Mouse (Mus musculus) midbrain, embryonic 10.5 days (tissue): ENCODE results near the gene Fuca1. TPM values are rescaled to one million over a fixed set of nuclear protein-coding genes. Genes with fewer than 3 reads are reported as not detected.
"Not testable (repeated sequence)": the region's sequence is repeated elsewhere in the genome, so short reads cannot be mapped to it uniquely, and the experiment has no call there.

Source experiments
- DNase-seq: peaks from one replicate; pipeline ENCODE4 v3.0.0-alpha.2; 2017; ENCODE audit warnings: low spot score
- H3K27ac ChIP-seq: fragments of 300-500 bp; sonication (generic); replicated peaks from 2 replicates; pipeline ENCODE4 v1.5.1; 2016; ENCODE audit warnings: mild to moderate bottlenecking
- H3K27me3 ChIP-seq: fragments of 300-500 bp; sonication (generic); 2 replicates; pipeline ENCODE4 v1.6.1; 2016; ENCODE audit warnings: low read depth, mild to moderate bottlenecking; ENCODE audit not compliant: poor library complexity, severe bottlenecking
- H3K36me3 ChIP-seq: fragments of 300-500 bp; sonication (generic); 2 replicates; pipeline ENCODE4 v1.6.1; 2016; ENCODE audit warnings: mild to moderate bottlenecking, moderate library complexity
- H3K4me1 ChIP-seq: fragments of 300-500 bp; sonication (generic); 2 replicates; pipeline ENCODE4 v1.6.1; 2016
- H3K4me3 ChIP-seq: fragments of 300-500 bp; sonication (generic); 2 replicates; pipeline ENCODE4 v1.5.1; 2016; ENCODE audit warnings: mild to moderate bottlenecking, moderate library complexity
- H3K9me3 ChIP-seq: fragments of 300-500 bp; sonication (generic); replicated peaks from 2 replicates; pipeline ENCODE4 v1.6.1; 2016; ENCODE audit warnings: mild to moderate bottlenecking
- WGBS: fragments of 180-500 bp; shearing (Covaris S2); methylation state at CpG from one replicate; pipeline ENCODE4 v1.1.7; 2016; 5-methylcytosine and 5-hydroxymethylcytosine counted together
- polyA plus RNA-seq: library from polyadenylated mRNA; unstranded; fragments of >200 nt; fragmentation: Nextera tagmentation; extraction: Ambion mirVana; gene quantifications from 2 replicates; pipeline ENCODE4 v1.2.1, GENCODE M21; 2016

Gene Fuca1
- polyA plus RNA-seq, 1 experiment from 2014 or later, result 54.0 TPM

DNA sequence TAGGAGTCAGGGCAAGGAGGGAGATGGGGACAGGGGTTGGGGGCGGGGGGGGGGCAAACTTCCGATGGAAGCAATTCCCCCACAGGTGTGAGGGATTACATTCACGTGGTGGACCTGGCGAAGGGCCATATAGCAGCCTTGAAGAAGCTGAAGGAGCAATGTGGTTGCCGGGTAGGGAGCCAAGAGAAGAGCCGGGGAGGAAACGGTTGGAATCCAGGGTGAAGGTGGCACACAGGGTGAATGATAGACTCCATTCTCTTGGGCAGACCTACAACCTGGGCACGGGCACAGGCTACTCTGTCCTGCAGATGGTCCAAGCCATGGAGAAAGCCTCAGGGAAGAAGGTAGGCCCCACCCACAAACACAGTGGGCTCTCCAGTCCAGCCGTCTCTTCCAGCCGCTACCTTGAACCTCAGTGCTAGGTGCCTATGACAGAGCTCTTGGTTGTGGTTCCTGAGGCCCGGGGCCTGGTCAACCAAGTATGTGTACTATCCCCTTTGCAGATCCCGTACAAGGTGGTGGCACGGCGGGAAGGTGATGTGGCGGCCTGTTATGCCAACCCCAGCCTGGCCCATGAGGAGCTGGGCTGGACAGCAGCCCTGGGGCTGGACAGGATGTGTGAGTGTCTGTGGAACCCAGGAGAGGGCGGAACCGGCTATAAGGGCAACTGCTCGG lies 46.7 kb downstream of the Fuca1 start:
- WGBS, result 92% methylated on average over 18 of the region's 18 CpGs

DNA sequence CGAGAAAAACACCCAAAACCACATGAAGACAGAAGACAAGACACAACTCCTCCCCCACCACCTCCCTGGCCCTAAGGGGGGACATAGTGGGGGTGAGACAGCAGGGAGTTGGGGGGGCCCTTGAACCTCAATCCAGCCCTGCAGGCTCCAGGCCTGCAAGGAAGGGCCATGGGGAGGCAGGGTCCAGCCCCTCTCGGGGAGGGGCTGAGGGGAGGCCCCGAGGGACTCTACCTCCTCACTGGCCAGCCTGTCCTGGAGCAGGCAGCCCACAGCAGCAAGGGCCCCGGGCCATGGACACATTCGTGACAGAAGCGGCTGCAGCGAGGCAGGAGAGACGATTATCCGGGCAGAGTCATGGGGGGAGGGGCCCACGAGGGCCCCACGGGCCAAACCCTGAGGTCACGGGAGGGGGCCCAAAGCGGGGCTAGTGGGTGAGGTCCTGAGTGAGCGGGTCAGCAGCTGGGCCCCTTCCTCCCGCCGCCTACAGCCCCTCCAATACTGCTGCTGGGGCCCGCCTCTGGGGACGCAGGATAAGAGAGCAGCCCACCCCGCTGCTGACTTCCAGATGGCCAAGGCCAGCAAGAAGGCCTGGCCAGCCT lies 47.8 kb downstream of the Fuca1 start:
- 80% methylated on average over 19 of the region's 19 CpGs for WGBS
- Histone ChIP-seq H3K36me3 (peaks cover 60% of the 10 kb centered on the region), H3K27me3 (no peaks in the 10 kb centered on the region; the same call in 1 of the 2 replicates), H3K4me1 (peaks cover 52% of the 10 kb centered on the region), H3K9me3 (no peaks in the 10 kb centered on the region), H3K4me3 (peak overlapping the region; percentile 12; the same call in 1 of the 2 replicates), H3K27ac (peak overlapping the region; percentile 58; the same call in 1 of the 2 replicates)
- no peak for DNase-seq

More for the DNA sequence above, 46.7 kb downstream of the Fuca1 start:
- Histone ChIP-seq H3K36me3 (peaks cover 61% of the 10 kb centered on the region), H3K4me1 (peaks cover 52% of the 10 kb centered on the region), H3K27me3 (no peaks in the 10 kb centered on the region; the same call in 1 of the 2 replicates), H3K9me3 (no peaks in the 10 kb centered on the region), H3K27ac (no peak overlapping the region), H3K4me3 (no peak overlapping the region)
- no peak for DNase-seq

GRCm38 (mm10) chr4:135969070-135969750 lies 48.7 kb downstream of the Fuca1 start:
- Histone ChIP-seq H3K4me3 (0 out of 2 replicates have a peak overlapping the region, but pooled peaks have one; percentile 2), H3K4me1 (peaks cover 48% of the 10 kb centered on the region), H3K36me3 (peaks cover 67% of the 10 kb centered on the region), H3K9me3 (no peaks in the 10 kb centered on the region), H3K27ac (no peak overlapping the region), H3K27me3 (no peaks in the 10 kb centered on the region; the same call in 1 of the 2 replicates)
- DNase-seq, result no peak
- 92% methylated on average over 13 of the region's 13 CpGs for WGBS

GRCm38 (mm10) chr4:135970585-135970984 lies 50.0 kb downstream of the Fuca1 start:
- Histone ChIP-seq H3K27ac (no peak overlapping the region), H3K4me3 (peak overlapping the region; percentile 86; the same call in 1 of the 2 replicates), H3K9me3 (no peaks in the 10 kb centered on the region)

GRCm38 (mm10) chr4:135971805-135972555 lies 51.4 kb downstream of the Fuca1 start:
- Histone ChIP-seq H3K27me3 (no peaks in the 10 kb centered on the region), H3K4me1 (peaks cover 38% of the 10 kb centered on the region), H3K36me3 (peaks cover 74% of the 10 kb centered on the region), H3K4me3 (peak overlapping the region; percentile 86), H3K9me3 (no peaks in the 10 kb centered on the region), H3K27ac (peak overlapping the region; percentile 90)
- WGBS, result under 1% methylated on average over 35 of the region's 35 CpGs
- DNase-seq, result no peak

More at GRCm38 (mm10) chr4:135970585-135970984, 50.0 kb downstream of the Fuca1 start:
- WGBS, result 92% methylated on average over 11 of the region's 11 CpGs
- no peak for DNase-seq
- peaks cover 38% of the 10 kb centered on the region for H3K4me1 ChIP-seq
- H3K36me3 ChIP-seq, result peaks cover 74% of the 10 kb centered on the region
- H3K27me3 ChIP-seq, result no peaks in the 10 kb centered on the region; the same call in 1 of the 2 replicates

DNA sequence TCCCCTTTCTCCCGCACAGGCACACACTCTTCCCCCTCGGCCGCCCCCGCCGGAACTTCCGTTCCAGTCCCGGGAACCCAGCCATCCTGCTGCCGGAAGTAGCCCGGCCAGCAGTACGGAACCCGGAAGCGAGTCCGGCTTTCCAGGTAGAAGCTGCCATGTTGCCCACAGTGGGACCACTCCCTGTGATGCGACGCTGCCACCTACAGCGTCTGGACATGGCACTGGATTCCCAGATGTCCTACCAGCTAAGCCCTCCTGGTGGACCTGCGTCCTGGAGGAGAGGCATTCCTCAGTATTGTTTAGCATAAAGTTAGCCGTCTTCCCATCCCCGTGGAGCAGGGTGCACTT lies 52.0 kb downstream of the Fuca1 start, which contains the start of gene Lypla2:
Gene Lypla2 (minus strand): TSS at position 71 of the 351 bp plus-strand sequence.
- peak; percentile 84 for DNase-seq
- Histone ChIP-seq H3K9me3 (no peaks in the 10 kb centered on the region), H3K27me3 (no peaks in the 10 kb centered on the region), H3K36me3 (peaks cover 74% of the 10 kb centered on the region), H3K4me1 (peaks cover 38% of the 10 kb centered on the region), H3K27ac (peak within 1 kb of the TSS; percentile 90), H3K4me3 (peak within 1 kb of the TSS; percentile 86)
- 2% methylated on average over 19 of the region's 19 CpGs for WGBS

DNA sequence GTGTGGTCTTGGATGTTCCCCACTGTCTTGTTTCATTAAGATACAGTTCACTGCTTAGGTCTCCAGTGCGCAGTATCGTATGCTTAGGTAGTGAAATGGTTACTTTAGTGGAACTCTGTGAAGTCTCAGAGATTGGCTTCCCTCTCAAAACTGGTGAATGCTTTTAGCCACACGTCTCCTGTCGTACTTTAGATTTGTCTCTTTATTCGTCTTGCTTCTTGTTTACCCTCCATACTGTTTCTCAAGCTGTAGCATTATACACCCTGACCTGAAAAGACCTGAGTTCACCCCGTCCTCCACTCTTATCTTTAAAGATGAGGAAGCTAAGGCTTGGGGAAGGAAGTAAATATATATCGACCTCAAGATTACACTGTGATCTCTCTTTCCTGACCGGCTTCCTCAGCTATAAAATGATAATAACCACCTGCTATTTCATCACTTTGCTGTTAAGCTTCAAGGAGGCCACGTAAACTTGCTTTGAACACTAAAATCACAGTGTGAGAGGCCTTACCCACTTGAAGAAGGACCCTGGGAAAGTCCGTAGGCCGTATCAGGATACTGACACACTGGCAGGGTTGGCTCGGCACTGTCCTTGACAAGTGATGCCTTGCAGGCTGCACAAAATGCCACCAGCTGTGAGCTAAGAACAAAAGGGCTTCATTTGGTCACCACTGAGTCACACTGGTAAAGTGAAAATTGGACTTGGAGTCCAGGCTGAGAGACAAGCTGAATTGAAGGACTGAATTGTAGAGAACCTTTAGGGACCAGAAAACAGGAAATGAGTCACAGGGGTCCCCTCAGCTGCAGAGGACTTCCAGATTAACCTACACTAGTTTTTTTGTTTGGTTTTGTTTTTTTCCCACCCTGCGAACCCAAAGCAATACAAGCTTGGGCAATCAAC lies 52.6 kb downstream of the Fuca1 start:
- Histone ChIP-seq H3K27me3 (no peaks in the 10 kb centered on the region), H3K4me1 (peaks cover 38% of the 10 kb centered on the region), H3K36me3 (peaks cover 72% of the 10 kb centered on the region), H3K4me3 (peak overlapping the region; percentile 86), H3K27ac (peak overlapping the region; percentile 90), H3K9me3 (no peaks in the 10 kb centered on the region)
- 80% methylated on average over 13 of the region's 13 CpGs for WGBS
- no peak for DNase-seq

- Histone ChIP-seq H3K36me3 (peaks cover 67% of the 10 kb centered on the region), H3K27me3 (no peaks in the 10 kb centered on the region), H3K9me3 (no peaks in the 10 kb centered on the region), H3K4me3 (no peak overlapping the region), H3K27ac (no peak overlapping the region), H3K4me1 (peaks cover 20% of the 10 kb centered on the region)
- no peak for DNase-seq
- 93% methylated on average over 12 of the region's 12 CpGs for WGBS
These were observed 55.6 kb downstream of the Fuca1 start for GRCm38 (mm10) chr4:135976146-135976545.

GRCm38 (mm10) chr4:135980223-135980622 lies 59.7 kb downstream of the Fuca1 start:
- H3K9me3 ChIP-seq, result not testable (repeated sequence)

DNA sequence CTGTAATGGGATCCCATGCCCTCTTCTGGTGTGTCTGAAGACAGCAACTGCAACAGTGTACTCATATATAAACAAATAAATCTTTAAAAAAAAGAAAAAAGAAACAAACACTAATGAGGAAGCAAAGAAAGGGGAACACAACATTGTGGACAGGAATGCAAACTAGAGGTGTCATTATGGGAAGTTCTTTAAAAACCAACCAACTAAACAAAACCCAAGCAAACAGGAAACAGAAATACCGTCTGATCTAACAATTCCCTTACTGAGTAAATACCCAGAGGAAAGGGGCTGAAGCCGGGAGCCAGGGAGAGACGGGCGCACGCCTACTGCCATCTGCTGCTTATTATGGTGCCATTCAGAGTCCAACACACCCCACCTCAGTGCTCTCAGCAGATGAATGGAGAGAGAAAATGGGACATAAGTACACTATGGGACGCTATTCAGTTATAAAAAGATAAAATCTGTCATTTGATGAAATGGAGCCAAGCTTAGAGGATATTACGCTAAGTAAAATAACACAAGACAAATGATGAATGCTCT lies 61.1 kb downstream of the Fuca1 start:
- Histone ChIP-seq H3K27me3 (no peaks in the 10 kb centered on the region), H3K9me3 (no peaks in the 10 kb centered on the region), H3K36me3 (peaks cover 79% of the 10 kb centered on the region), H3K4me1 (peaks cover 12% of the 10 kb centered on the region), H3K27ac (no peak overlapping the region), H3K4me3 (no peak overlapping the region)
- 86% methylated on average over 7 of the region's 7 CpGs for WGBS
- DNase-seq, result no peak

More at GRCm38 (mm10) chr4:135980223-135980622, 59.7 kb downstream of the Fuca1 start:
- not testable (repeated sequence) for H3K4me3 ChIP-seq, H3K4me1 ChIP-seq, H3K27ac ChIP-seq, DNase-seq, H3K27me3 ChIP-seq
- H3K36me3 ChIP-seq, result peaks cover 90% of the 10 kb centered on the region
- WGBS, result 96% methylated on average over 5 of the region's 5 CpGs

- Histone ChIP-seq H3K4me1 (peaks cover 20% of the 10 kb centered on the region), H3K27me3 (no peaks in the 10 kb centered on the region), H3K36me3 (peaks cover 53% of the 10 kb centered on the region), H3K4me3 (no peak overlapping the region), H3K9me3 (no peaks in the 10 kb centered on the region), H3K27ac (no peak overlapping the region)
- WGBS, result 90% methylated on average over 5 of the region's 5 CpGs
- no peak for DNase-seq
These were observed 64.0 kb downstream of the Fuca1 start for GRCm38 (mm10) chr4:135984556-135984955.
